Mouse (Mus musculus) kidney, adult 2 months (tissue): ENCODE data around the gene Mpc1.

Source experiments
- CTCF ChIP-seq: fragments of 200-500 bp; conservative IDR thresholded peaks from 2 replicates; pipeline ENCODE4 v1.5.1; 2011; ENCODE audit warnings: low read depth, mild to moderate bottlenecking, control low read depth, low read length, moderate library complexity, mixed read lengths; ENCODE audit not compliant: insufficient read depth, insufficient read length
- POLR2A ChIP-seq: fragments of 200-500 bp; IDR thresholded peaks from one replicate; pipeline ENCODE4 v1.6.1; 2011; ENCODE audit warnings: low read depth, low read length, control low read depth

DNA sequence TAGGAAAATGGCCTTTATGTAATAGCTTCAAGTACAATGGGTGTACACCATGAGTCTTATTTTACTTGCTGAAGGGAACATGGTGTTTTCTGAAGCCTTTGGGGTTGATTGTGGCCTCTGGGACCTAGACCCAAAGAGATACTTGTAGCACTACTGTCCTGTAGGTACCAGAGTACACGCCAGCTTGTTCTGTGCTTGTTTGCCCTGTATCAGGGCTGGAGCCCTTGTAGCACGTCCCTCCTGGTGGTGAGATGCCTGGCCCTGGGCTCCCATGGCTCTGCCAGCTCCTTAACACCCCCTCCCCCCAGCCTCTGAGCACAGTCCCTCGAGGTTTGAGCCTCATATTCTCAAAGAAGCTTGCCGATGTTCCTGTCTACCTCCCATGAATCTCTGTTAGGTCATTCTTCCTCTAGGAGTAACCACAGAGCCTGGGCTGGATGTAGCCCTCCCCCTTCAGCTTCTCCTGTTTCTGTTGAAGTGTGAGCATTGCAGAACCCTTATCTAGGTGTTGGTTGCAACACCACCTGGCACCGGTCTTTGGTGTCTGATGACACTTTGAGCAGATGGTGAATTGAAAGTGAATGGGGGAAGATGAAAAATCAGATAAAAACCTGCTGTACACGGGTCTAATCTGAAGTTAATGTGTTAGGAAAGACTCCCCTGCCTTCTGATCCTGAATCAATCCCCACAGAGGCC, 10.5 kb upstream of the Mpc1 start:
- TF ChIP-seq CTCF (no peak), POLR2A (no peak)
